Mouse (Mus musculus): Measurements from ENCODE around the gene Olfr1197. TPM values are rescaled to one million over a fixed set of nuclear protein-coding genes. Genes with fewer than 3 reads are reported as not detected.

Gene Olfr1197
- polyA plus RNA-seq (2014; fragmentation: Illumina TruSeq; extraction: RNeasy Lipid Tissue Mini Kit (QIAGEN cat#74804); ENCODE audit: low read depth, low replicate concordance): not detected

DNA sequence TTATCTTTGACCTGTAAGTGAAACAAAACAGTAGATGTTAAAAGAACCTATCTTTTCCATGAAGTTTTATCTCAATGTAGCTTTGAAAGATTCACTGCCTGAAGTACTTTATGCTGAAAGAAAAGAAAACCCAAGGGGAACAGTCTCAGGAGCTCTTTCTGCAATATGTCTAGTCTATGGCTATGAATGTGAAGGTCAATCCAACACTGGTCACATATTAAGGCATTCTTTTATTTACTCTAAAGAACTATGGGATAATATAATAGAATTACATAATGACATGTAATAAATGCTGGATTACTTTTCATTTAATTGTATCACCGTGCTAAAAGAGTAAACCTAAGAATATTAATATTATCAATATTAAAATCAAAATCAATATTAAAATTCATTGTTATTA, at the start of gene Olfr1197:
Gene Olfr1197 (minus strand): TSS at position 101 of the 400 bp plus-strand sequence.

DNA sequence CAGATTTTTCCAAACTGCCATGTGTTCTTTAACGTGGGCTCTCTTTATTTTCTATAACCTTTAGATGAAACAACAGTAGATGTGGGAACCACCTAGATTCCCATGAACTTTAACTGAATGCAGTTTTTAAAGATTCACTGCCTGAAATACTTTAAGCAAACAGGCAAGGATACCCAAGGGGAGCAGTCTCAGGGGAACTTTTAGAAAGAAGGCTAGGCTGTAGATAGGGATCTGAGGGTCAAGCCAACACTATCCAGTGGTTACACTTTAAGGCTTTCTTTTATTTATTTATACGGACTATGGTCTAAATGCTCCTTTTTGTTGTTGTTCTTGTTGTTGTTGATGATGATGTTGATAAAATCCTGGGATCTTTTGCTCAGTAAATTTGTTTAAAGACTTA, 38.2 kb upstream of the Olfr1197 start, which contains the start of gene Olfr1200:
Gene Olfr1200 (minus strand): TSS at position 101 of the 400 bp plus-strand sequence.

DNA sequence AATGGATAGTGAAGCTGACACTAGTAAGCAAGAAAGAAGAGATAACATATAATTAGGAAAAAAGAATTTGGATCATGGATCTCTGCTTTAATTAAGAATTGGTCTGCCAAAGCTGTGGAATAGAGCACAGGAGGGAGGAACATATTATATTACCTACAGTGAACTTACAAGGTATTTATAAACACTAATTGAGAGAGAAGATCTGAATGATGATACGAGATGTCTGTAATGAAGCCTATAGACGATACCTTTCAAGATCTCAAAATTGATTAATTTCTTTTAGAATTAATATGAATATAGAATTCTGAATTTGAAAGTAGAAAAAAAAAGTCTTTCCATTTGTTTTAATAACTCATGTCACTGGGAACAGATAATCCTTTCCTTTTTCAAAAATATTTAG, 28.2 kb upstream of the Olfr1197 start, which contains the start of gene Olfr1199:
Gene Olfr1199 (minus strand): TSS at position 101 of the 400 bp plus-strand sequence.

DNA sequence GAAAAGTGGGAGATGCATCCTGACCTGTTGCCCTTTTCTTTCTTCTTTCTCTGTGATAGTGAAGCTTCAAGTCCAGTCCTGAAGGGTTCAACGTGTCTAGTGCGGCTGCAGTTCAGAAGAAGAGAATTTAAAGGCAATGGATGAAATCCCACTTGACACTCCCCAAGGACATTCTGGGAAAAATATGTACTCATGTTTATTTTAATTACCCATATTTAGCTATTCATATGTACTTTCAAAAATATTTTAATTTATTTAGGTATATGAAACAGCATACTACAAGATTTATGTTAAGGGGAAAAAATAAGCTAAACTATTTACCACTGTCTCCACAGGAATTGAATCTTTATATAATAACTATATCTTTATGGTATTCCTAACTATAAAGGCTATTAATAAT, 19.1 kb upstream of the Olfr1197 start, which contains the start of gene Olfr1198:
Gene Olfr1198 (minus strand): TSS at position 101 of the 400 bp plus-strand sequence.

DNA sequence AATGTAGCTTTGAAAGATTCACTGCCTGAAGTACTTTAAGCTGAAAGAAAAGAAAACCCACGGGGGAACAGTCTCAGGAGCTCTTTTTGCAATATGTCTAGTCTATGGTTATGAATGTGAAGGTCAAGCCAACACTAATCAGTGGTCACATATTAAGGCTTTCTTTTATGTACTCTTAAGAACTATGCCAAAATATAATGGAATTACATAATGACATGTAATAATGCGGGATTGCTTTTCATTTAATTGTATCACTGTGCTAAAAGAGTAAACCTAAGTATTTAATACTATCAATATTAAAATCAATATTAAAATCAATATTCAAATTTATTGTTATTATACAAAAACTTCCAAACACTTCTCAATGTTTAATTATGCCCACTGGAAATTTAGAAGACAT, 27.7 kb downstream of the Olfr1197 start, which contains the start of gene Olfr1196:
Gene Olfr1196 (minus strand): TSS at position 101 of the 400 bp plus-strand sequence.

DNA sequence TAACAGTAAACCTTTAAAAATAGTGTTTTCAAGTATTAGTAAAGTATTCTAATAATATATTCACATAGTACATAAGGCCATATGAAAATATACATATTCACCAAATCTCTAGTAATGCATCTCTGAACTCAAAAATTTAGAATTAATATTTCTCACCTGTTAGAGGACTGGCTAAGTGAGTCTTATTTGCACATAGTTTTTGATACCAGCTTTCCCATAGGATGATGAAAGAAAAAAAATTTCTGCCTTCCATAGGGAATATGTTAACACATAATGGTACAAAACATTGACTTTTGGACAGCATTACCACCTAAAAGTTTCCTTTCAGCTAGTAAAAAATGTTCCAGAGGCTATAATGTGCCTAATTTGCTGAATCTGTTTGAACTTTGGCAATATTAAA, 43.1 kb downstream of the Olfr1197 start, which contains the start of gene Olfr1195:
Gene Olfr1195 (minus strand): TSS at position 101 of the 400 bp plus-strand sequence.

Other genes starting within 250 kb of the Olfr1197 start
- gene Olfr1184, start 248.8 kb downstream of the Olfr1197 start, polyA plus RNA-seq (2014; fragmentation: Illumina TruSeq; extraction: RNeasy Lipid Tissue Mini Kit (QIAGEN cat#74804); ENCODE audit: low read depth, low replicate concordance): not detected
- gene Olfr1185-ps1, start 239.0 kb downstream of the Olfr1197 start, polyA plus RNA-seq (2014; fragmentation: Illumina TruSeq; extraction: RNeasy Lipid Tissue Mini Kit (QIAGEN cat#74804); ENCODE audit: low read depth, low replicate concordance): not detected
- gene Olfr1186, start 213.8 kb downstream of the Olfr1197 start, polyA plus RNA-seq (2014; fragmentation: Illumina TruSeq; extraction: RNeasy Lipid Tissue Mini Kit (QIAGEN cat#74804); ENCODE audit: low read depth, low replicate concordance): not detected
- not detected for gene Olfr1188, start 175.4 kb downstream of the Olfr1197 start, polyA plus RNA-seq (2014; fragmentation: Illumina TruSeq; extraction: RNeasy Lipid Tissue Mini Kit (QIAGEN cat#74804); ENCODE audit: low read depth, low replicate concordance)
- not detected for gene Olfr1189, start 145.9 kb downstream of the Olfr1197 start, polyA plus RNA-seq (2014; fragmentation: Illumina TruSeq; extraction: RNeasy Lipid Tissue Mini Kit (QIAGEN cat#74804); ENCODE audit: low read depth, low replicate concordance)
- gene Olfr1191-ps1, start 91.8 kb downstream of the Olfr1197 start, polyA plus RNA-seq (2014; fragmentation: Illumina TruSeq; extraction: RNeasy Lipid Tissue Mini Kit (QIAGEN cat#74804); ENCODE audit: low read depth, low replicate concordance): not detected
- not detected for gene Olfr1192-ps1, start 83.9 kb downstream of the Olfr1197 start, polyA plus RNA-seq (2014; fragmentation: Illumina TruSeq; extraction: RNeasy Lipid Tissue Mini Kit (QIAGEN cat#74804); ENCODE audit: low read depth, low replicate concordance)
- gene Olfr1193, start 56.7 kb downstream of the Olfr1197 start, polyA plus RNA-seq (2014; fragmentation: Illumina TruSeq; extraction: RNeasy Lipid Tissue Mini Kit (QIAGEN cat#74804); ENCODE audit: low read depth, low replicate concordance): not detected
- not detected for gene Olfr1195, start 43.2 kb downstream of the Olfr1197 start, polyA plus RNA-seq (2014; fragmentation: Illumina TruSeq; extraction: RNeasy Lipid Tissue Mini Kit (QIAGEN cat#74804); ENCODE audit: low read depth, low replicate concordance)
- not detected for gene Olfr1196, start 27.8 kb downstream of the Olfr1197 start, polyA plus RNA-seq (2014; fragmentation: Illumina TruSeq; extraction: RNeasy Lipid Tissue Mini Kit (QIAGEN cat#74804); ENCODE audit: low read depth, low replicate concordance)
- gene Olfr1198, start 19.0 kb upstream of the Olfr1197 start, polyA plus RNA-seq (2014; fragmentation: Illumina TruSeq; extraction: RNeasy Lipid Tissue Mini Kit (QIAGEN cat#74804); ENCODE audit: low read depth, low replicate concordance): not detected
- not detected for gene Olfr1199, start 28.1 kb upstream of the Olfr1197 start, polyA plus RNA-seq (2014; fragmentation: Illumina TruSeq; extraction: RNeasy Lipid Tissue Mini Kit (QIAGEN cat#74804); ENCODE audit: low read depth, low replicate concordance)
- gene Olfr1200, start 38.1 kb upstream of the Olfr1197 start, polyA plus RNA-seq (2014; fragmentation: Illumina TruSeq; extraction: RNeasy Lipid Tissue Mini Kit (QIAGEN cat#74804); ENCODE audit: low read depth, low replicate concordance): not detected
- not detected for gene Olfr1201, start 60.7 kb upstream of the Olfr1197 start, polyA plus RNA-seq (2014; fragmentation: Illumina TruSeq; extraction: RNeasy Lipid Tissue Mini Kit (QIAGEN cat#74804); ENCODE audit: low read depth, low replicate concordance)
- not detected for gene Olfr1202, start 82.1 kb upstream of the Olfr1197 start, polyA plus RNA-seq (2014; fragmentation: Illumina TruSeq; extraction: RNeasy Lipid Tissue Mini Kit (QIAGEN cat#74804); ENCODE audit: low read depth, low replicate concordance)
- not detected for gene Olfr1205, start 97.4 kb upstream of the Olfr1197 start, polyA plus RNA-seq (2014; fragmentation: Illumina TruSeq; extraction: RNeasy Lipid Tissue Mini Kit (QIAGEN cat#74804); ENCODE audit: low read depth, low replicate concordance)
- not detected for gene Olfr1204, start 116.9 kb upstream of the Olfr1197 start, polyA plus RNA-seq (2014; fragmentation: Illumina TruSeq; extraction: RNeasy Lipid Tissue Mini Kit (QIAGEN cat#74804); ENCODE audit: low read depth, low replicate concordance)
- not detected for gene Olfr1206, start 130.9 kb upstream of the Olfr1197 start, polyA plus RNA-seq (2014; fragmentation: Illumina TruSeq; extraction: RNeasy Lipid Tissue Mini Kit (QIAGEN cat#74804); ENCODE audit: low read depth, low replicate concordance)
- gene Olfr1208, start 169.9 kb upstream of the Olfr1197 start, polyA plus RNA-seq (2014; fragmentation: Illumina TruSeq; extraction: RNeasy Lipid Tissue Mini Kit (QIAGEN cat#74804); ENCODE audit: low read depth, low replicate concordance): not detected
- not detected for gene Olfr1209, start 182.8 kb upstream of the Olfr1197 start, polyA plus RNA-seq (2014; fragmentation: Illumina TruSeq; extraction: RNeasy Lipid Tissue Mini Kit (QIAGEN cat#74804); ENCODE audit: low read depth, low replicate concordance)
- gene Olfr1211, start 205.7 kb upstream of the Olfr1197 start, polyA plus RNA-seq (2014; fragmentation: Illumina TruSeq; extraction: RNeasy Lipid Tissue Mini Kit (QIAGEN cat#74804); ENCODE audit: low read depth, low replicate concordance): not detected
- gene Olfr1212, start 221.6 kb upstream of the Olfr1197 start, polyA plus RNA-seq (2014; fragmentation: Illumina TruSeq; extraction: RNeasy Lipid Tissue Mini Kit (QIAGEN cat#74804); ENCODE audit: low read depth, low replicate concordance): not detected
- gene Gm13762, start 247.9 kb upstream of the Olfr1197 start, polyA plus RNA-seq (2014; fragmentation: Illumina TruSeq; extraction: RNeasy Lipid Tissue Mini Kit (QIAGEN cat#74804); ENCODE audit: low read depth, low replicate concordance): not detected